Mouse (Mus musculus): Measurements from ENCODE around the gene Tbl1xr1.

Tbl1xr1 gene

GRCm38 (mm10) chr3:22076561-22076935 lies at the start of gene Tbl1xr1:
TSS of gene Tbl1xr1 (plus strand) at chr3:22076652.
- DNase-seq (ENCODE audit: low read depth, low spot score) = no peak

- peak; percentile 98 for DNase-seq (ENCODE audit: low read depth, low spot score)
Observed at GRCm38 (mm10) chr3:22038004-22038403, 38.4 kb upstream of the Tbl1xr1 start.

- DNase-seq (ENCODE audit: low read depth, low spot score) = peak; percentile 78
Observed at GRCm38 (mm10) chr3:22039036-22039795, 37.2 kb upstream of the Tbl1xr1 start.

- DNase-seq (ENCODE audit: low read depth, low spot score) = peak; percentile 74
Observed at GRCm38 (mm10) chr3:22040627-22041026, 35.8 kb upstream of the Tbl1xr1 start.

GRCm38 (mm10) chr3:22047203-22047602 lies 29.2 kb upstream of the Tbl1xr1 start:
- DNase-seq (ENCODE audit: low read depth, low spot score) = peak; percentile 70

GRCm38 (mm10) chr3:22056664-22057328 lies 19.7 kb upstream of the Tbl1xr1 start:
- no peak for DNase-seq (ENCODE audit: low read depth, low spot score)

GRCm38 (mm10) chr3:22058206-22058804 lies 18.1 kb upstream of the Tbl1xr1 start:
- DNase-seq (ENCODE audit: low read depth, low spot score) = no peak

- no peak for DNase-seq (ENCODE audit: low read depth, low spot score)
Observed at GRCm38 (mm10) chr3:22061163-22061562, 15.3 kb upstream of the Tbl1xr1 start.

- DNase-seq (ENCODE audit: low read depth, low spot score) = no peak
Observed at GRCm38 (mm10) chr3:22068621-22069020, 7.8 kb upstream of the Tbl1xr1 start.

- DNase-seq (ENCODE audit: low read depth, low spot score) = peak; percentile 61
Observed at GRCm38 (mm10) chr3:22073916-22074315, 2.5 kb upstream of the Tbl1xr1 start.

- DNase-seq (ENCODE audit: low read depth, low spot score) = peak; percentile 94
Observed at GRCm38 (mm10) chr3:22074591-22075294, 1.7 kb upstream of the Tbl1xr1 start.

- DNase-seq (ENCODE audit: low read depth, low spot score) = no peak
Observed at GRCm38 (mm10) chr3:22075517-22075886, 950 bp upstream of the Tbl1xr1 start.

- DNase-seq (ENCODE audit: low read depth, low spot score) = peak; percentile 97
Observed at GRCm38 (mm10) chr3:22075887-22076560, 428 bp upstream of the Tbl1xr1 start.

GRCm38 (mm10) chr3:22076936-22077656 lies 644 bp downstream of the Tbl1xr1 start:
- peak; percentile 42 for DNase-seq (ENCODE audit: low read depth, low spot score)

GRCm38 (mm10) chr3:22077657-22078475 lies 1.4 kb downstream of the Tbl1xr1 start:
- peak; percentile 36 for DNase-seq (ENCODE audit: low read depth, low spot score)

GRCm38 (mm10) chr3:22078529-22078928 lies 2.1 kb downstream of the Tbl1xr1 start:
- no peak for DNase-seq (ENCODE audit: low read depth, low spot score)

- no peak for DNase-seq (ENCODE audit: low read depth, low spot score)
Observed at GRCm38 (mm10) chr3:22081869-22082268, 5.4 kb downstream of the Tbl1xr1 start.

- DNase-seq (ENCODE audit: low read depth, low spot score) = no peak
Observed at GRCm38 (mm10) chr3:22082823-22083222, 6.4 kb downstream of the Tbl1xr1 start.

GRCm38 (mm10) chr3:22084222-22084996 lies 8.0 kb downstream of the Tbl1xr1 start:
- DNase-seq (ENCODE audit: low read depth, low spot score) = peak; percentile 96

All from R1 (cell line).